Mouse (Mus musculus): Measurements from ENCODE around the gene Zfp335.

- no peak for TF ChIP-seq POLR2A (IDR thresholded peaks at IDR 0.05; ENCODE audit: borderline replicate concordance, extremely low read depth, low read depth, low read length)
- no peak for TF ChIP-seq CTCF (IDR thresholded peaks at IDR 0.05; ENCODE audit: insufficient read depth, low read length)
Observed at GRCm38 (mm10) chr2:164859155-164859554, 52.4 kb downstream of the Zfp335 start.
